Mouse (Mus musculus): ENCODE data around the gene Adam20.
"Not testable (repeated sequence)": the region's sequence is repeated elsewhere in the genome, so short reads cannot be mapped to it uniquely, and the experiment has no call there.

Adam20 gene

DNA sequence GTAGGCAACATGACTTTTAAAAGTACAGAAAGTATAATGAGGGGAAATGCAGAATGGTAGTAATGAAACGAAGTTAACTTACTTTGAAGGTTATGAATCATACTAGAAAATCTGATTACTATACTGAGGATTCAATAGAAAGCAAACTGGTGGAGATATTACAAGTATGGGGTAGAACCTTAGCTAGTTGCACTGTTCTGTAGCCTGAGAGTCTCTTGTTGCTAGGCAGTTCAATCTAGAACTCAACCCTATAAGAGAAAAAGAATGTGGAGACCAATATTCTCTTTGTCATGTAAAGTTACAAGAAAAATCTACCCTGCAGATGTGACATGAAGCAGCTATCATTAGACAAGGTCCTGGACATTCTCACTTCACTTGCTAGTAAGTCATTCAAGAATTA lies at the start of gene Adam20:
Adam20 (plus strand) TSS at position 301 of the 400 bp plus-strand sequence.
- DNase-seq (ENCODE audit: low spot score in 2 of 2), result not testable (repeated sequence)

DNA sequence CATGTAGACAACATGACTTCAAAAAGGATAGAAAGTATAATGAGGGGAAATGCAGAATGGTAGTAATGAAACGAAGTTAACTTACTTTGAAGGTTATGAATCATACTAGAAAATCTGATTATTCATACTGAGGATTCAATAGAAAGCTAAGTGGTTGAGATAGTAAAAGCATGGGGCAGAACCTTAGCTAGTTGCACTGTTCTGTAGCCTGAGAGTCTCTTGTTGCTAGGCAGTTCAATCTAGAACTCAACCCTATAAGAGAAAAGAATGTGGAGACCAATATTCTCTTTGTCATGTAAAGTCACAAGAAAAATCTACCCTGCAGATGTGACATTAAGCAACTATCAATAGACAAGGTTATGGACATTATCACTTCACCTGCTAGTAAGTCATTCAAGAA lies 41.2 kb upstream of the Adam20 start, which contains the start of gene Adam25:
Adam25 (plus strand) TSS at position 301 of the 400 bp plus-strand sequence.
- DNase-seq (ENCODE audit: low spot score in 2 of 2), result not testable (repeated sequence)

DNA sequence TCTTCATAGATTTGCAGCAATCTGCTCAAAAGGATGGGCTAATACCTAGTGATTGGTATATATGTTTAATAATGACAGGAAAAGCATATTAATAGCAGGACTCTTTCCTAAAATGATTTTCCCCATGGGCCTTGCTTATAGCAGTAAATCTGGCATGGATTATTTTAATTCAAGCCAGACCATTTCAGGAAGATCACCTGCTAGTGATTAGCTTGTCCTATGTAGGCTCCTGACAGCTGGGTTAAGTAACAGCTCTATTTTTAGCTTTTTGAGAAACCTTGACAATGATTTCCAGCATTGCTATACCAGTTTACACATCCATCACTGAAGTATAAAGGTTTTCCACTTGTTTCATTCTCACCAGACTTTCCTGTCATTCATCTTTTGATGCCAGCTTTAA lies 9.8 kb upstream of the Adam20 start:
- no peak for DNase-seq (ENCODE audit: low spot score in 2 of 2)

DNA sequence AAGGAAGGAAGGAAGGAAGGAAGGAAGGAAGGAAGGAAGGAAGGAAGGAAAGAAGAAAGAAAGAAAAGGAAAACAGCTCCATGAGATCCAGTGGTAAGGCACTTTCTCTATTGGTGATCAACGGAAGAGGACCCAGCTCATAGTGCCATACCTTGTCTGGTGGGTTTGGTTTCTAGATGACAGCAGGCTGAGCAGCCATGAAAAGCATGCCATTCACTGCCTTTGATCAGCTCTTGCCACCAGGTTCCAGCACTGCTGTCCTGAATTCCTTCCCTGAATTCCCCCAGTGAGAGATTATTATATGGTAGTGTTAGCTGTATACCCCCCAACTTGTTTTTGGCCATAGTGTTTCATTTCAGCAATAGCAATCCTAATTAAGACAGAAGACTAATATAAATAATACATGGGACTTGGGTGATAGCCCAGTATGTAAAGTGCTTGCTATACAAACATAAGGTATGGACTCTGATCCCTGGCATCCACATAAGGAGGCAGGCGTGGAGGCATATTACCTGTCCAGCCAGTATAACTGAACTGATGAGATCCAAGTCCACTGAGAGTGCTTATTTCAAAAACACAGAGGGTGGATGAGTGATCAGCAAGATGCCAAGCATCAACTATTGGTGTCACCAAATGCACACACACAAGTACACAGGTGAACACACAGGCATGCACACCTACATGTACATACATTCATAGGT lies 10.5 kb downstream of the Adam20 start:
- DNase-seq (ENCODE audit: low spot score in 2 of 2), result no peak
